Mouse (Mus musculus) ES-E14 (cell line): Measurements from ENCODE around the gene Mlec. TPM values are rescaled to one million over a fixed set of nuclear protein-coding genes. Genes with fewer than 3 reads are reported as not detected.
A peak's percentile ranks its signal among the peaks of the same experiment; 100 is the strongest.
"Not testable (repeated sequence)": the region's sequence is repeated elsewhere in the genome, so short reads cannot be mapped to it uniquely, and the experiment has no call there.

Source experiments
- DNase-seq: peaks from one replicate; pipeline ENCODE4 v3.0.0-alpha.2; 2013; ENCODE audit warnings: low read depth, low spot score
- H3K27ac ChIP-seq: 2 replicates; pipeline ENCODE4 v1.5.1; 2012; ENCODE audit warnings: low read depth, mild to moderate bottlenecking, low read length, moderate library complexity, mixed read lengths; ENCODE audit not compliant: poor library complexity, insufficient read depth, severe bottlenecking
- H3K36me3 ChIP-seq: 2 replicates; pipeline ENCODE4 v1.6.1; 2012; ENCODE audit warnings: mild to moderate bottlenecking, low read length, moderate library complexity, mixed read lengths; ENCODE audit not compliant: control insufficient read depth, poor library complexity, insufficient read depth, severe bottlenecking
- H3K4me1 ChIP-seq, 2 experiments: fragments of 150-350 bp in 1 of 2; sonication (generic) in 1 of 2; 2 replicates each; pipeline ENCODE4 v1.6.1; 2012; ENCODE audit warnings: low read length in 2 of 2, mild to moderate bottlenecking in 1 of 2, mixed read lengths in 1 of 2; ENCODE audit not compliant: control insufficient read depth in 2 of 2, insufficient read depth in 2 of 2, poor library complexity in 1 of 2
- H3K4me3 ChIP-seq, 2 experiments: fragments of 150-350 bp in 1 of 2; sonication (generic) in 1 of 2; 2 replicates each; pipeline ENCODE4 v1.5.1; 2012; ENCODE audit warnings: low read length in 2 of 2, low read depth in 1 of 2, mild to moderate bottlenecking in 1 of 2, mixed read lengths in 1 of 2; ENCODE audit not compliant: insufficient read depth in 1 of 2, poor library complexity in 1 of 2, severe bottlenecking in 1 of 2
- H3K9ac ChIP-seq: 2 replicates; pipeline ENCODE4 v1.6.1; 2012; ENCODE audit warnings: low read depth, mild to moderate bottlenecking, low read length, mixed read lengths; ENCODE audit not compliant: poor library complexity, insufficient read depth, severe bottlenecking
- H3K9me3 ChIP-seq: fragments of 150-350 bp; sonication (generic); 2 replicates; pipeline ENCODE4 v1.6.1; 2012; ENCODE audit warnings: low read depth, mild to moderate bottlenecking, low read length; ENCODE audit not compliant: control insufficient read depth, insufficient read depth
- CHD2 ChIP-seq: IDR thresholded peaks from 2 replicates; pipeline ENCODE4 v1.6.1; 2014; ENCODE audit warnings: mild to moderate bottlenecking, low read depth, low read length, inconsistent platforms
- HCFC1 ChIP-seq: IDR thresholded peaks from 2 replicates; pipeline ENCODE4 v1.6.1; 2012; ENCODE audit warnings: low read length, inconsistent platforms, borderline replicate concordance; ENCODE audit not compliant: insufficient read depth
- MAFK ChIP-seq: IDR thresholded peaks from 2 replicates; pipeline ENCODE4 v1.6.1; 2014; ENCODE audit warnings: mild to moderate bottlenecking, low read depth, low read length, inconsistent platforms; ENCODE audit not compliant: insufficient read depth
- ZC3H11A ChIP-seq: IDR thresholded peaks from 2 replicates; pipeline ENCODE4 v1.6.1; 2012; ENCODE audit warnings: low read depth, mild to moderate bottlenecking, inconsistent platforms, low read length, borderline replicate concordance
- ZNF384 ChIP-seq: IDR thresholded peaks from 2 replicates; pipeline ENCODE4 v1.6.1; 2012; ENCODE audit warnings: low read depth, low read length, inconsistent platforms
- in situ Hi-C, 2 experiments: fragments of 600-800 bp; cut with MboI; formaldehyde crosslinking; loops; one replicate each; pipeline ENCODE4 v1.15.1; 2025; ENCODE audit warnings: low sequenced_read_pairs in 2 of 2, inconsistent platforms in 1 of 2; ENCODE audit not compliant: unreplicated experiment in 2 of 2
- total RNA-seq: library from RNA; depleted of rRNA; stranded (reverse); fragments of 300-350 nt; gene quantifications from 2 replicates; pipeline ENCODE4 v1.2.3, GENCODE M21; 2012

Mlec gene
- total RNA-seq, 1 experiment: 191 TPM

GRCm38 (mm10) chr5:115149675-115150459 lies 8.1 kb downstream of the Mlec start:
- Histone ChIP-seq H3K9me3 (no peaks in the 10 kb centered on the region), H3K36me3 (peaks cover 46% of the 10 kb centered on the region), H3K27ac (no peak overlapping the region), H3K9ac (no peak overlapping the region), H3K4me1 (peaks cover 6 to 34% of the 10 kb centered on the region in 2 experiments), H3K4me3 (no peak overlapping the region)
- in situ Hi-C loops: no loop called here
- DNase-seq: no peak
- TF ChIP-seq ZC3H11A (no peak), HCFC1 (no peak), CHD2 (no peak), ZNF384 (no peak), MAFK (no peak)

DNA sequence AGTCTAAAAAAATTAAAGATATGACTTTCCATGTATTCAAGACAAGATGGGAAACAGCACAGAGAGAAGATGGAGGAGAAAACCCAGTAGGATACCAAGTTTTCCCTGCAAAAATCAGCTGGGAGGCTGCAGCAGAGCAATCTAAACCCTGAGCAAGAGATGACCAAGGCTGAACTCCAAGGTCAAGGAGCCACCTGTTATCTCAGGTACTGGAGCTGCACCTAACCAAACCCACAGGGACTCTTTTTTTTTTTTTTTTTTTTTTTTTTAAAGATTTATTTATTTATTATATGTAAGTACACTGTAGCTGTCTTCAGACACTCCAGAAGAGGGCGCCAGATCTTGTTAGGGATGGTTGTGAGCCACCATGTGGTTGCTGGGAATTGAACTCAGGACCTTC lies 9.1 kb downstream of the Mlec start:
- H3K36me3 ChIP-seq: peaks cover 48% of the 10 kb centered on the region
- in situ Hi-C loops: not testable (repeated sequence)

DNA sequence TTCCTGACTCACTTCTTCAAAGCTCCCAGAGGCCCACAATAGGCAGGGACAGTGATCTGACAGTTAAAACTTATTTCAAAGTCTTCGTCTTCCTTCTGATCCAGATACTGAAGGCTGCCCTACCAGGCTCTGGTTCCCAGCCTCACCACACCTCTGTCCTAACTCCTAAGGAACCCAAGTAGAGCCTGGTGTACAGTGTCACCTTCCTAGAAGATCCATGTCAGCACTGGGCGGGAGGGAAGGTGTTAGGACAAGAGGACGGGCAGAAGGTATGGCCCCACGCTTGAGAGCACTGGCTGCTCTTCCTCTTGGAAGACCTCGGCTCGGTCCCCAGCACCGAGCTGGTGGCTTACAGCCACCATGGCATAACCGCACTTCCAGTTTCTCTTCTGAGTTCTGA lies 9.6 kb downstream of the Mlec start:
- Histone ChIP-seq H3K4me3 (no peak overlapping the region), H3K36me3 (peaks cover 46% of the 10 kb centered on the region), H3K4me1 (peaks cover 6 to 41% of the 10 kb centered on the region in 2 experiments), H3K9me3 (no peaks in the 10 kb centered on the region), H3K9ac (no peak overlapping the region), H3K27ac (no peak overlapping the region)
- TF ChIP-seq MAFK (no peak), CHD2 (no peak), ZC3H11A (no peak), ZNF384 (no peak), HCFC1 (no peak)
- in situ Hi-C loops: no loop called here
- no peak for DNase-seq

More for the DNA sequence above, 9.1 kb downstream of the Mlec start:
- peaks cover 6 to 39% of the 10 kb centered on the region in 2 experiments for H3K4me1 ChIP-seq
- not testable (repeated sequence) for H3K9me3 ChIP-seq, DNase-seq, H3K9ac ChIP-seq, H3K4me3 ChIP-seq, H3K27ac ChIP-seq
- peak; percentile 71 for TF ChIP-seq ZNF384

- in situ Hi-C loops: no loop called here
- H3K36me3 ChIP-seq: peaks cover 44% of the 10 kb centered on the region
- TF ChIP-seq MAFK: no peak
- no peak for TF ChIP-seq CHD2
- no peak for TF ChIP-seq ZC3H11A
- TF ChIP-seq ZNF384: no peak
- TF ChIP-seq HCFC1: no peak
- DNase-seq: no peak
- H3K9me3 ChIP-seq: no peaks in the 10 kb centered on the region
- H3K9ac ChIP-seq: no peak overlapping the region
- H3K27ac ChIP-seq: no peak overlapping the region
- peaks cover 1 to 42% of the 10 kb centered on the region in 2 experiments for H3K4me1 ChIP-seq
- H3K4me3 ChIP-seq: no peak overlapping the region
Observed at GRCm38 (mm10) chr5:115147388-115147787, 10.6 kb downstream of the Mlec start.

DNA sequence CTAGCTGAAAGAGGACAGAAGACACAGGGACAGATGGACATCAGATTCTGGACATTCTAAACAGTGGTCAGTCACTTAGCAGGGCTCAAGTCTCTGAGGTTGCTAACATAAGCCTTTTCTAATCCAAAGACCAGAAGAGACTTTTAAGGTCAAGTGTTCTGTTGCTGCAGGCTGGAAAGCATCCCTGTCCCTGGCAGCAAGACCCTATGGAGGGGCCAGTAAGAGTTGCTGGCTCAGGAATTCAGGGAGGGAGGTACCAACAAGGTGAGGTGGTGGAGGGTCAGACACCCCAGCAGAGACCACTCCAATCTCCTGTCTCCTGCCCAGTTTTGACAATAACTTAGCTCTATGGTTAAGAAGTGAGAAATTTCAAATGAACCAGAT lies 11.2 kb downstream of the Mlec start:
- Histone ChIP-seq H3K9ac (no peak overlapping the region), H3K36me3 (peaks cover 44% of the 10 kb centered on the region), H3K4me3 (no peak overlapping the region), H3K27ac (no peak overlapping the region), H3K9me3 (no peaks in the 10 kb centered on the region), H3K4me1 (peaks cover 0 to 42% of the 10 kb centered on the region in 2 experiments)
- no peak for DNase-seq
- no peak for TF ChIP-seq ZNF384
- no peak for TF ChIP-seq ZC3H11A
- in situ Hi-C loops: no loop called here
